In genomic region chr3:30012666-30013365, GRCm38 (mm10) we compare ENCODE assay signal across 8 mouse cellular contexts.
A peak's percentile ranks its signal among the peaks of the same experiment; 100 is the strongest.
DNase-seq lines count a peak whose midpoint lies in the region; ATAC-seq lines count a peak whose summit lies in the region.

No protein-coding gene starts in this region.

- H3K27ac ChIP-seq in embryonic facial prominence, embryonic 13.5 days: peak overlapping the region; percentile 75
- H3K27ac ChIP-seq in heart, embryonic 13.5 days (replicated peaks): peak overlapping the region; percentile 97
- H3K27ac ChIP-seq in kidney, embryonic 16.5 days (ENCODE audit: low read length): peak overlapping the region; percentile 99
- H3K27ac ChIP-seq in stomach, embryonic 15.5 days: peak overlapping the region; percentile 89

- under 1% methylated on average over 29 of the region's 29 CpGs for WGBS in embryonic facial prominence, embryonic 13.5 days
- under 1% methylated on average over 29 of the region's 29 CpGs for WGBS in heart, embryonic 13.5 days
- 0% methylated on average over 29 of the region's 29 CpGs for WGBS in kidney, embryonic 16.5 days
- under 1% methylated on average over 29 of the region's 29 CpGs for WGBS in stomach, embryonic 15.5 days

- H3K4me3 ChIP-seq in embryonic facial prominence, embryonic 13.5 days: peak overlapping the region; percentile 56
- peak overlapping the region; percentile 78 for H3K4me3 ChIP-seq in heart, embryonic 13.5 days
- peak overlapping the region; percentile 71 for H3K4me3 ChIP-seq in kidney, embryonic 16.5 days (ENCODE audit: low read length)
- peak overlapping the region; percentile 60 for H3K4me3 ChIP-seq in stomach, embryonic 15.5 days (replicated peaks)

- H3K4me1 ChIP-seq in embryonic facial prominence, embryonic 13.5 days: 0 out of 2 replicates have a peak, but pooled peaks cover 6% of the 10 kb centered on the region
- H3K4me1 ChIP-seq in heart, embryonic 13.5 days: peaks cover 17% of the 10 kb centered on the region
- H3K4me1 ChIP-seq in kidney, embryonic 16.5 days (ENCODE audit: insufficient read depth, low read length): peaks cover 15% of the 10 kb centered on the region
- H3K4me1 ChIP-seq in stomach, embryonic 15.5 days: 0 out of 2 replicates have a peak, but pooled peaks cover 8% of the 10 kb centered on the region

- no peak for ATAC-seq in embryonic facial prominence, embryonic 13.5 days (ENCODE audit: insufficient number of reproducible peaks, insufficient read depth, low FRiP score, low TSS enrichment, low read depth)
- peak; percentile 46; the same call in 1 of the 2 replicates for ATAC-seq in heart, embryonic 13.5 days (ENCODE audit: extremely low read depth, insufficient number of reproducible peaks, low FRiP score, low TSS enrichment)
- peak; percentile 67; the same call in 1 of the 2 replicates for ATAC-seq in kidney, embryonic 16.5 days (ENCODE audit: low FRiP score, low TSS enrichment)
- ATAC-seq in stomach, embryonic 15.5 days (ENCODE audit: insufficient read depth, low FRiP score, low read depth): 0 out of 2 replicates have a peak, but pooled peaks have one; percentile 25

- peak overlapping the region; percentile 78 for H3K9ac ChIP-seq in embryonic facial prominence, embryonic 13.5 days
- peak overlapping the region; percentile 96 for H3K9ac ChIP-seq in heart, embryonic 13.5 days
- peak overlapping the region; percentile 98 for H3K9ac ChIP-seq in kidney, embryonic 16.5 days (replicated peaks; ENCODE audit: low read length)
- H3K9ac ChIP-seq in stomach, embryonic 15.5 days: peak overlapping the region; percentile 67; the same call in 1 of the 2 replicates

- H3K9me3 ChIP-seq in embryonic facial prominence, embryonic 13.5 days: no peaks in the 10 kb centered on the region
- no peaks in the 10 kb centered on the region for H3K9me3 ChIP-seq in heart, embryonic 13.5 days
- H3K9me3 ChIP-seq in kidney, embryonic 16.5 days (ENCODE audit: low read length): no peaks in the 10 kb centered on the region
- H3K9me3 ChIP-seq in stomach, embryonic 15.5 days: no peaks in the 10 kb centered on the region

- H3K4me2 ChIP-seq in embryonic facial prominence, embryonic 13.5 days: peak overlapping the region; percentile 89
- H3K4me2 ChIP-seq in heart, embryonic 13.5 days: peak overlapping the region; percentile 75
- H3K4me2 ChIP-seq in kidney, embryonic 16.5 days (replicated peaks; ENCODE audit: low read depth, low read length): peak overlapping the region; percentile 76
- peak overlapping the region; percentile 80 for H3K4me2 ChIP-seq in stomach, embryonic 15.5 days

- no peaks in the 10 kb centered on the region for H3K36me3 ChIP-seq in embryonic facial prominence, embryonic 13.5 days
- no peaks in the 10 kb centered on the region for H3K36me3 ChIP-seq in heart, embryonic 13.5 days
- no peaks in the 10 kb centered on the region for H3K36me3 ChIP-seq in kidney, embryonic 16.5 days (ENCODE audit: insufficient read depth, low read length)
- no peaks in the 10 kb centered on the region for H3K36me3 ChIP-seq in stomach, embryonic 15.5 days

- H3K27me3 ChIP-seq in embryonic facial prominence, embryonic 13.5 days: peaks cover 36% of the 10 kb centered on the region
- no peaks in the 10 kb centered on the region for H3K27me3 ChIP-seq in heart, embryonic 13.5 days (replicated peaks)
- H3K27me3 ChIP-seq in kidney, embryonic 16.5 days (ENCODE audit: insufficient read depth, low read length): no peaks in the 10 kb centered on the region
- H3K27me3 ChIP-seq in stomach, embryonic 15.5 days (replicated peaks): no peaks in the 10 kb centered on the region

- peak; percentile 22 for DNase-seq in right cerebral cortex, postnatal 4 days
- DNase-seq in right cerebral cortex, adult 18-20 months: no peak
- peak; percentile 68 for DNase-seq in lung, postnatal 14 days
- DNase-seq in layer of hippocampus, postnatal 14 days (ENCODE audit: low spot score in 2 of 2): no peak

Comparison
In these comparisons a context has a peak if more than half of its experiments do, and no peak if none do; other contexts are left out.
1. DNase-seq: peak in right cerebral cortex, postnatal 4 days (single experiment) and lung, postnatal 14 days (single experiment); none in right cerebral cortex, adult 18-20 months (single experiment) and layer of hippocampus, postnatal 14 days (0 of 2).
2. Peak in every context shown above with its lines, with median percentiles within 50 percentile points of each other: H3K27ac ChIP-seq, H3K4me2 ChIP-seq, H3K4me3 ChIP-seq and H3K9ac ChIP-seq.